Mouse (Mus musculus) thymus, adult 2 months (tissue): ENCODE data around the gene Zdhhc23. TPM values are rescaled to one million over a fixed set of nuclear protein-coding genes. Genes with fewer than 3 reads are reported as not detected.

Source experiments
- DNase-seq: peaks from one replicate; pipeline ENCODE4 v3.0.0; 2021
- H3K27ac ChIP-seq: fragments of 200-500 bp; 2 replicates; pipeline ENCODE4 v1.5.1; 2012; ENCODE audit warnings: low read length, control low read depth; ENCODE audit not compliant: control insufficient read depth, insufficient read depth
- H3K27me3 ChIP-seq: fragments of 200-500 bp; 2 replicates; pipeline ENCODE4 v1.6.1; 2012; ENCODE audit warnings: mild to moderate bottlenecking, low read length, moderate library complexity, mixed read lengths; ENCODE audit not compliant: control insufficient read depth, insufficient read depth
- H3K36me3 ChIP-seq: fragments of 200-500 bp; 2 replicates; pipeline ENCODE4 v1.6.1; 2012; ENCODE audit warnings: mild to moderate bottlenecking, low read length, moderate library complexity; ENCODE audit not compliant: control insufficient read depth, insufficient read depth
- H3K4me1 ChIP-seq: fragments of 200-500 bp; replicated peaks from 2 replicates; pipeline ENCODE4 v1.6.1; 2012; ENCODE audit warnings: low read length; ENCODE audit not compliant: control insufficient read depth, insufficient read depth
- H3K4me3 ChIP-seq: fragments of 200-500 bp; 2 replicates; pipeline ENCODE4 v1.5.1; 2012; ENCODE audit warnings: mild to moderate bottlenecking, low read length, control low read depth, moderate library complexity; ENCODE audit not compliant: control insufficient read depth, insufficient read depth
- CTCF ChIP-seq: fragments of 200-500 bp; IDR thresholded peaks from 2 replicates; pipeline ENCODE4 v1.5.1; 2012; ENCODE audit warnings: mild to moderate bottlenecking, control low read depth, low read length, moderate library complexity, borderline replicate concordance; ENCODE audit not compliant: control insufficient read depth, poor library complexity, insufficient read depth; ENCODE audit errors: extremely low read depth
- POLR2A ChIP-seq: fragments of 200-500 bp; IDR thresholded peaks from 2 replicates; pipeline ENCODE4 v1.6.1; 2012; ENCODE audit warnings: mild to moderate bottlenecking, low read length, control low read depth, moderate library complexity; ENCODE audit not compliant: control insufficient read depth, poor library complexity, insufficient read depth; ENCODE audit errors: extremely low read depth
- WGBS: fragments of 180-500 bp; shearing (Covaris S2); methylation state at CpG from one replicate; pipeline ENCODE4 v1.1.7; 2018; 5-methylcytosine and 5-hydroxymethylcytosine counted together
- polyA plus RNA-seq: library from polyadenylated mRNA; depleted of rRNA; stranded (reverse); fragments of >200 nt; gene quantifications from 2 replicates; pipeline ENCODE4 v1.2.3, GENCODE M21; 2012

Zdhhc23 gene
- polyA plus RNA-seq, 1 experiment, result 1.9 TPM

GRCm38 (mm10) chr16:43972391-43972790, 7.2 kb downstream of the Zdhhc23 start:
- peaks cover 16% of the 10 kb centered on the region for H3K4me1 ChIP-seq
- 91% methylated on average over 2 of the region's 2 CpGs for WGBS
- no peak for DNase-seq

GRCm38 (mm10) chr16:43971741-43972140, 7.8 kb downstream of the Zdhhc23 start:
- H3K4me1 ChIP-seq, result peaks cover 16% of the 10 kb centered on the region
- no peak overlapping the region for H3K27ac ChIP-seq
- 97% methylated on average over 9 of the region's 9 CpGs for WGBS
- no peaks in the 10 kb centered on the region for H3K36me3 ChIP-seq
- H3K27me3 ChIP-seq, result no peaks in the 10 kb centered on the region
- no peak overlapping the region for H3K4me3 ChIP-seq
- TF ChIP-seq POLR2A (no peak), CTCF (no peak)
- DNase-seq, result no peak

More at GRCm38 (mm10) chr16:43972391-43972790, 7.2 kb downstream of the Zdhhc23 start:
- no peaks in the 10 kb centered on the region for H3K27me3 ChIP-seq
- TF ChIP-seq CTCF (no peak), POLR2A (no peak)
- no peaks in the 10 kb centered on the region for H3K36me3 ChIP-seq
- H3K27ac ChIP-seq, result no peak overlapping the region
- H3K4me3 ChIP-seq, result no peak overlapping the region

- no peak for TF ChIP-seq CTCF
- no peaks in the 10 kb centered on the region for H3K36me3 ChIP-seq
- H3K27ac ChIP-seq, result no peak overlapping the region
- no peak overlapping the region for H3K4me3 ChIP-seq
- 97% methylated on average over 11 of the region's 11 CpGs for WGBS
- DNase-seq, result no peak
- H3K27me3 ChIP-seq, result no peaks in the 10 kb centered on the region
- H3K4me1 ChIP-seq, result peaks cover 16% of the 10 kb centered on the region
Measured at GRCm38 (mm10) chr16:43971189-43971588, 8.4 kb downstream of the Zdhhc23 start.

GRCm38 (mm10) chr16:43970426-43970825, 9.2 kb downstream of the Zdhhc23 start:
- WGBS, result 12% methylated on average over 3 of the region's 3 CpGs
- H3K27me3 ChIP-seq, result no peaks in the 10 kb centered on the region
- TF ChIP-seq CTCF (no peak), POLR2A (no peak)
- H3K4me3 ChIP-seq, result no peak overlapping the region
- DNase-seq, result peak; percentile 33
- H3K27ac ChIP-seq, result no peak overlapping the region; the same call in 1 of the 2 replicates
- H3K4me1 ChIP-seq, result peaks cover 16% of the 10 kb centered on the region
- no peaks in the 10 kb centered on the region for H3K36me3 ChIP-seq

GRCm38 (mm10) chr16:43965781-43966389, 13.7 kb downstream of the Zdhhc23 start:
- Histone ChIP-seq H3K4me1 (peaks cover 11% of the 10 kb centered on the region), H3K27ac (no peak overlapping the region), H3K36me3 (no peaks in the 10 kb centered on the region), H3K4me3 (no peak overlapping the region), H3K27me3 (no peaks in the 10 kb centered on the region)
- no peak for DNase-seq
- WGBS, result 94% methylated on average over 13 of the region's 13 CpGs
- no peak for TF ChIP-seq CTCF
- TF ChIP-seq POLR2A, result no peak

- H3K36me3 ChIP-seq, result no peaks in the 10 kb centered on the region
- TF ChIP-seq CTCF, result no peak
- no peak for TF ChIP-seq POLR2A
- no peak overlapping the region for H3K4me3 ChIP-seq
- no peaks in the 10 kb centered on the region for H3K27me3 ChIP-seq
- no peak for DNase-seq
- no peaks in the 10 kb centered on the region for H3K4me1 ChIP-seq
- H3K27ac ChIP-seq, result no peak overlapping the region
- WGBS, result 100% methylated on average over 3 of the region's 3 CpGs
Measured at GRCm38 (mm10) chr16:43963780-43964179, 15.8 kb downstream of the Zdhhc23 start.

GRCm38 (mm10) chr16:43963291-43963690, 16.3 kb downstream of the Zdhhc23 start:
- 97% methylated on average over 9 of the region's 9 CpGs for WGBS
- no peak for DNase-seq
- TF ChIP-seq CTCF (no peak), POLR2A (no peak)
- Histone ChIP-seq H3K27ac (no peak overlapping the region), H3K4me3 (no peak overlapping the region), H3K27me3 (no peaks in the 10 kb centered on the region), H3K4me1 (no peaks in the 10 kb centered on the region), H3K36me3 (no peaks in the 10 kb centered on the region)
